Mouse (Mus musculus) cerebellum, adult 11-12 months (tissue): ENCODE data around the gene Mcur1.

Experiments
- DNase-seq: peaks from one replicate; pipeline ENCODE4 v3.0.0; 2022

Mcur1 gene

DNA sequence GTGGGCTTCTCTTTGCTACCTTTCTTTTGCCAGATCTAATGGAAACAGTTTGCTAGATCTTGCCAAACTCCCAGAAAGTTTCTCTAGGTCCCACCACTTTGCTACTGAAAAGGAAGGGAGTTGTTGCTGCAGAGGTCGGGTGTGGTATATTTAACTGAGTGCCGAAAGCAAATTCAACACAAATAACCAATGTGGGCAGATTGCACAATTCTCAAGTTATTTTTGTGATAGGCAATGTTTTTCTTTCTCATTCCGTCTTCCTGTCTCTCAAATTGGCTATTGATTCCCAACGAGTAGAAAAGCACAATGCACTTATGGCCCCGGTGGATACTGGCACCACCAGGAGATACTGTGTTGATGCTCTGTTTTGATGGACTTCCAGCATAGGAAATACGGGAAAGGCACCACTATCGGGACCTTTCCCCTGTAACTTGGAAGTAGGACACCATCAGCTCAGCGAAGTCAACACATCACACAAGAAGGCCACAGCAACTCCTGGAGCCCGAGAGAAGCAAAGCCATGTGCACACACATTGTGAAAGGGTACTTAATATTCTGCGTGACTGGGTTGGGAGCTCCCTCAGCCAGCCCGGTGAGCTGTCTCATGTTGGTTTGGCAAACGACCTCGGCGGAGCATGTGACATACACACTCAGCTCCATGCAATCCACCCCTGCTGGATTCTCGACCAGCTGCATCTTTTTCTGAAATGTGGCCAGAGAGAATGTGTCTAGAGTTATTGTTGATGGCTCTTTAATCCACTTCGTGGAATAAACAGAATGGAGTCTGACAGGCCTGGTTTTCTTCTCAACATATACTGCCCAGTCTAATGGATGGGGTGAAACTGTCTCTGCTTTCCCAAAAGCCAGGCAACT lies 35.3 kb downstream of the Mcur1 start:
- DNase-seq: no peak

DNA sequence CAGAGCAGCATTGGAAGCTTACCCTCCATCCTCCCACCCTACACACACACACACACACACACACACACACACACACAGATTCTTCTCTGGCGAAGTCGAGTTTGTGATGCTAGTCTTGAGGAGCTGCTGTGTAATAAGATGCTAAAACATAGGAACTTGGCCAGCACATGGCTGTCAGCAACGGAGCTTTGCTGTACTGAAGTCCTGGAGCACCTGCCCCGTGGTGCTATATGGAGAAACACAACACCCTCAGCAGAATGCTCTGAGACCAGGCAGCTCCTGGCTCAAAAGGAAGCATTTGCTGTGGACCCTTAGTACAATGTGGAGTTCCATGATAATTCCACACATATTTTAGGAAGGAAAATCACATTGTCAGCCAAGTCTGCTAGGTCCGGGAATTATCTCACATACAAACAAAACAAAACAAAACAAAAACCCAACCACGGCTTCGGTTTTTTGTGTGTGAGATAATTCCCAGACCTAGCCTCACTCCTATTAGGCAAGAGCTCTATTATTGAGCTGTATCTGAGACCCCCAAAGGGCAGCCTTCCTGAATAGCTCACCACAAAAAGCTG lies 36.0 kb downstream of the Mcur1 start:
- DNase-seq: no peak

DNA sequence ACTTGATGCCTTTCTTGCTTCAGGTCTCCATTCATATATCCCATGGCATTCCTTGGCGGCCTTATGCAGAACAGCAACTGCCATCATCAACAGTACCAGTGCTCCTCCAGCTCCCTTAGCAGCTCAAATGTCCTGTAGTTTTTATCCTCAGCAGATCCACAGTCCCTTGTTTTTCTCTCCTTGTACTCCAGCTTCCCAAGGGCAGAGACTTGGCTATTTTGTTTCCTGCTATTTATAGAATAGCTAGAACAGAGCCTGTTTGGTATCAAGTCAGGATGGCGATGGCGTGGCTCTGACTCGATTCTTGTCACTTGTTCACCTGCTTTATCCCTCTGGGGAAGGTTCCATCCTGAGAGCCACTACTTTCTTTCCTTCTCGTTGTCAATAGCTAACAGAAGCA lies 38.1 kb downstream of the Mcur1 start:
- no peak for DNase-seq

DNA sequence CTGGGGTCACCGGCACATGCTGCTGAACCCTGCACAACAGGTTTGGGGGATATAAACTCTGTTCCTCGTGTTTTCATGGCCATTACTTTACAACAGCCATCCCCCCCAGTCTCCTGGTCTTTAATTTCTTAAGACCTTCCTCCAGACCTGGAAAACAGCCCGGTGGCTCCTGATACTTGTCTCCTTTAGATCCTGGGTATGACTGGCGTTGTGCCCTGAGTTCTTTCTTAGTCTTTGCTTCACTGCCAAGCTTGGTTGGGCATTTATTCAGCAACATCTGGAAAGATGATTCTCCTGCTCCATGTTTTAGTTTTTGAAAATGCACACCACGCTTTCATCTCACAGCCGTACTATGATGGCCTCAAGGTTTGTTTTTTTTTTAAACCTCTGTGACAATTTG lies 40.7 kb downstream of the Mcur1 start:
- no peak for DNase-seq

DNA sequence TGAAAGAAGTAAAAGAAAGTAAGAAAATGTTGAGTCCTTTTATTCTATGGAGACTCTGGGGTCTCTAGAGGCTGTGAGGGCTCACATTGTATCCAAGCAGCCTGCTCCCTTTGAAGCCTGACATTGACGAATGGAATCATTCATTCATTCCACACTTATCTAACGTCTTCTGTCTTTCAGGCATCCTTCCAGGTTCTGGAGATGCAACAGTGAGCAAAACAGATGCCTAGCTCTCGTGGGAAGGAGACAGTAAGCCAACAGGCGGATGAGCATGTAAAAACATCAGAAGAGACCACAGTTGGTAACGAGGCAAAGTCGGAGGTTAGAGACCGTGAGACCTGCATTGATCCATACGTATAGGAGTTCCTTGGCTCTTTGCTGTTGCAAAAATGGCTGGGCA lies 42.6 kb downstream of the Mcur1 start:
- DNase-seq: no peak

DNA sequence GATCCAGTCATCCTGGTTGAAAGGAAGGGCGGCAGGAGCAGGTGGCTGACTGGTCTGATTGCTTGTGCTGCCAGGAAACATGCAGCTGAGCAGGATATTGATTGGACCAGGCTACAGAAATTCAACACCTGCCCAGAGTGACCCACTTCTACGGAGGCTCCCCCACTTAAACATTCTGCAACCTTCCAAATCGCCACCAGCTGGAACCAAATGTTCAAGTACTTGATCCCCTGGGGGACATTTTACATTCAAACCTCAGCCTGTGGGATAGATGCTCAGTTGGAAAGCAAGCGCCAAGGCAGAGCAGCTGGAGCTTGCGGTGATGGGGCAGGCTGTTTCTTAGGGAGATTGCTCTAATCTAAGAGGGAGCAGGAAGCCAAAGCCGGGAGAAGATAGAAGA lies 43.1 kb downstream of the Mcur1 start:
- DNase-seq: no peak

DNA sequence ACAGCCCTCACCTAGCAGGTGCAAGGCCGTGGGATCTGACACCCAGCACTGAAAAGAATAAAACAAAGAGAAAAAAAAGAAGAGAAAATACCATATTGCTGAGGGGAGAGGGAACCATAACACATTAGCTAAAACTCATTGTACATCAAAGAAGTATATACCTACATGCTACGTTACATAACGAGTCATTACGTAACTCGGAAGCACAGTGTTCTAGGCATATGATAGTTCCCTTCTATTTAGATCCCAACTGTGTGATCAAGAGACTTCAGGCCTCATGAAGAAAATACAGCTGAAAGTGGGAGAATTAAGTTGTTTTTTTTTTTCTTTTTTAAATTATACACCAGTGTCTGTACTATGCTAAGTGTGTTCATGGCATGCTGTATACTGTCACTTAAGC lies 43.9 kb downstream of the Mcur1 start:
- DNase-seq: no peak

DNA sequence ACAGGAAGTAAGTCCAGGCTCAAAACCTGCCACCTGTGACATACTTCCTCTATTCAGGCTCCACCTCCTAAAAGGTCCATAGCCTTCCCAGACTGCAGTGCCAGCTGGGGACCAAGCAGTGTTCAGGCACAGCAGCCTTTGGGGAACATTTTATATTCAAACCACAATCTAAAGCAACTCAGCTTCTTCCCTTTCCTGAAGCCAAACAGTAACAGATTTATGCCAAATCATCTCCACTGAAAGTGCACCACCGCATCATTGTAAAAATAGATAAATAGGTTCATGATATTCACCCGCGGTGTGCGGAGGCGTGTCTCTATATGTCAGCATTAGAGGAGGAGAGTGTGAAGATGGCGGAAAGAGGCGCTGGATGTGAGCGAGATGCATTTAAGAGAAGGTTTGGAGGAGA lies 45.0 kb downstream of the Mcur1 start:
- no peak for DNase-seq

DNA sequence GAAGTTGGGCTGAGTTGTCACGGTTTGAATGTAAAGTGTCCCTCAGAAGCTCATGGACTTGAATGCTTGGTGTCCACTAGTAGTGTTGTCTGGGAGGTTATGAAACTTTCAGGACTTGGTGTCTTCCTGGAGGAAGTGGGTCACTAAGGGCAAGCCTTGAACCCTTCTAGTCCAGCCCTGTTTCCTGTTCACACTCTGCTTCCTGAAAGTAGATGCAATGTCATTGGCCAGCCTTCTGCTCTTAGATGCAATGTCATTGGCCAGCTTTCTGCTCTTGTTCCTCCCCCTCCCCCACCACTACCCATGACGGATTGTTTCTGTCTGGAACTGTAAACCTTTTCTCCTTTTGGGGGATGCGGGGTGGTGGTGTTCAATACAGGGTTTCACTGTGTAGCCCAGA lies 47.3 kb downstream of the Mcur1 start:
- DNase-seq: no peak

DNA sequence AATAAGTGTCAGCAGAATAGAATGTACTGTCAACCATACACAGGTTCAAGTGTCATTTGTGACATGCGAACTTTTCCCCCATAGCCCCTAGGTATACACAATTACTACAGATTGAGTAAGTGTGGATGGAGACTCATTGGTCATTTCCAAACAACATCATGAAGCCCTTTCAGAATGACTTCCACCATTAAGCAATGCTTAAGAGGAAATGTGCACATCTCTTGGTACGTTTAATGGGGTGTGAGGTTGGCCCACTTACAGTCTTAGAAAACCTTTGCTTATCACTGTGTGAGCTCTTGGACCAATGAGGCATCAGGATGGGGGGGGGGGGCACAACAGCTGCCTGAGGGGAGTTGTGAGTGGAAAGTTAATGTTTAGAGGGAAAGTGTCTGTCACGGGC lies 54.2 kb downstream of the Mcur1 start:
- no peak for DNase-seq

DNA sequence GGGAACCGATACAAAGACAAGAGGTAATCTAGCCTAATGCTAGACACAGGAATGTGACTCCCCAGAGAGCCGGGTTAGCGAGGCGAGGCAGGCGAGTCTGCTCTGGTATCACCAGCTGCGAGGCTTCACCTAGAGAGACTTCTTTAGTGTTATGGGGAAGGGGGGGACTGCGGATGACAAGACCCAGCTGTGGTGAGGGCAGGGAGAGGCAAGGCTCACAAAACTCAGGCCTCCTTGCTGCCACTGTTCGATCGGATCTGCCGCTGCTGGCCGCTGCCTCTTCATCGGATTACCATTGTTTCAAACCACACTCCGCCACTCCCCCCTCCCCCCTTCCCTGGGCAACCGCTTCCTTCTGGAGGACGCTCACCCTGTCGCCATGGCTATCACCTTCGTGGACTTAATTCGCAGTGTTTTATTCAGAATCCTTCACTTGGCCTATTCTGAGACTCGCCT lies 56.6 kb downstream of the Mcur1 start:
- no peak for DNase-seq

DNA sequence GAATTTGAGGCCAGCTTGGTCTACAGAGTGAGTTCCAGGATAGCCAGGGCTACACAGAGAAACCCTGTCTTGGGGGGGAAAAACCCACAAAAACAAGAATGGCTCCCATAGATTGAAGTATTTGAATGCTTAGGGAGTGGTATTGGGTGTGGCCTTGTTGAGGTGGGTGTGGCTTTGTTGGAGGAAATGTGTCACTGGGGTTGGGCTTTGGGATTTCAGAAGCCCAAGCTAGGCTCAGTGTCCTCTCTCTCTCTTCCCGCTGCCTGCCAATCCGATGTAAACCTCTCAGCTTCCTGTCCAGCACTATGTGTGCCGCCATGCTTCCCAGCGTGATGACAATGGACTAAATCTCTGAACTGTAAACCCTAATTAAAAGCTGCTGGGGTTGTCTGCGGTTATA lies 58.4 kb downstream of the Mcur1 start:
- no peak for DNase-seq

DNA sequence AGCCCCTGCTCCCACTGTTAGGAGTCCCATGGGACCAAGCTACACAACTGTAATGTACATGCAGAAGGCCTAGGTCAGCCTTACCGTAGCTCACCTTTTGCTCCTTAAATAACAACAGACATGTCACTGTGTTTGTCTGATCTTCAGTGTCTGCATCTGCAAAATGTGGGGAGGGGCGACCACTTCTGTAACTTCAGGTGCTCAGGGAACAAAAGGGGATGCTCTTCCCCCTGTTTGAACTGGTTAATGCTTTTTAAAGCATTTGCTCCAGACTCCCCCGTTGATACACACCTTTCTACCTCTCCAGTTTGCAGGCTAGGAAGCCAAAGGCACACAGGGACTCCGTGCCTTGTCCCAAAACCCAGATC lies 59.5 kb downstream of the Mcur1 start:
- DNase-seq: no peak

DNA sequence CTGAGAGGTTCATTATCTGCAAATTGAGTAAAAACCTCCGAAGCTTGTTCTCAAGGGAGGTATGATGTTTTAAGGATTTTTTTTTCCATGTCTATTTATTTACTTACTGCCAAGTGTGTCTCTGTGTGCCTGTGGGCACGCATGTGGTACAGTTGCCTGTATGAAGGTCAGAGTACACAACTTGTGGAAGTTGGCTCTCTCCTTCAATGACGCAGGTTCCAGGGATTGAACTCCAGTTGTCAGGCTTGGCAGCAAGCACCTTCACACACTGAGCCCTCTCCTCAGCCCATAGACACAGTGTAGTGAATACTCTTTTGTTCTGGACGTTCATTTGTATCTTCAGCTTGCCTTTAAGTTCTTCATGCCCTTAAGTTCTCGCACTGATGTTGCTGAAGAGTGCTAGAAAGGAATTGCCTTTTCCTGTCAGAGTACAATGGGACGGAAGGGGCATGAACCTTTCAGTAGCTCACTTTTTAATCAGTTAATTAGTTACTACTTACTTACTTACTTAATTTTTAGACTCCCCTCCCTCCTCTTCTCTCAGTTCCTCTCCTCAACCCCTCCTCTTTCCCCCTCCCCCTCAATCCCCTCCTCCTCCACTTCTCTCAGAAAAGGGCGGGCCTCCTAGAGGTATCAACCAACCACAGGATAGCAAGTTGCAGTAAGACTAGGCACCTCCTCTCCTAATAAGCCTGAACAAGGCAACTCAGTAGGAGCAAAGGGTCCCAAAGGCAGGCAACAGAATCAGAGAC lies 60.1 kb downstream of the Mcur1 start:
- no peak for DNase-seq

DNA sequence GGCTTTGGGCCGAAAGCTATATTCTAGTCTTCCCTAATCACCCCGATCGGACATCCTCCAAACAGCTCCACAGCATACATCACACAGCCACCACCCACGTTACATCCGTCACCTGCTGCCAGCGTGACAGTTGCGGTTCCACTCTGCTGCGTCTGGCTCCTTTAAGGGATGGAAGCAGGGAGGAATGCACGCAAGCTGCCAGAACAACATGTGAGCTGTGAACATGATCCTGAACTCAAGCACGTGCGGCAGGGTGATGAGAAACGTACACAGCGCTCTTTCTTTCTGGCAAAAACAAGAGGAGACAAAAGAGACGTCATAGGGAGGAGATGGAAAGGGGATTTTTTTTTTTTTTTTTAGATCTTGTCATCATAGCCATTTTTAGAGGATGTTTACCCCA lies 61.1 kb downstream of the Mcur1 start:
- no peak for DNase-seq

DNA sequence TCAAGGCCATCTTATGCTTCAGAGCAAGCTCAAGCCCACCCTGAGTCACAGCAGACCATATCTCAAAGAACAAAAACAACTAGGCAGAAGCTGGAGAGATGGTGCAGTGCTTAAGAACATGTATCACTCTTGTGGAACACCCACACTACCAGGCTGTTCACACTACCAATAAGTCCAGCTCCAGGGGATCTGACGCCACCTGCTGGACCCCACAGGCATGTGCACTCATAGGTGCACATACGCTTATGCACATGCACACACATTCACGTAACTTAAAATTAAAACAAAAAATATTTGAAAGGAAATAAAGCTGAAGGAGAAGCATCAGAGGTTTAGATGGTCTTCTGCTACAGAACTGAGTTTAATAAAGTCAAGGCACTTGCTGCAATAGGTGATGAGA lies 62.2 kb downstream of the Mcur1 start:
- no peak for DNase-seq

DNA sequence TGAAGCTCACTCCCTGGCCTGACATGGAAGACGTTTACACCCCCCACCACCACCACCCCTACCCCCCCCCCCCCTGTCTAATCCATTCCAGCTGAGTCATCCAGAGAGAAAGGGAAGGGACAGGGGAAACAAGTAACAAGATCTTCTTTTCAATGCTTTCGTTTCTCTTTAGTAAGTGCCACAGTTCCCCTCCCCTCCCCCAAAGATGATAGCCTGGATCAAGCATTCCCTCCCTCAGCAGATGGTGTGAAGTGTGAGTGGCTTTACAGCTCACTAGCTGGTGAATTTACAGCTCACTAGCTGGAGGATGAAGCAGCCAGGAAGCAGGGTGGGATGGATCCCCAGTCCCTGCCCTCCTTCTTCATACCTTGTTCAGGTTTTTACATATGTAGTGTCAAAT lies 63.3 kb downstream of the Mcur1 start:
- DNase-seq: no peak

DNA sequence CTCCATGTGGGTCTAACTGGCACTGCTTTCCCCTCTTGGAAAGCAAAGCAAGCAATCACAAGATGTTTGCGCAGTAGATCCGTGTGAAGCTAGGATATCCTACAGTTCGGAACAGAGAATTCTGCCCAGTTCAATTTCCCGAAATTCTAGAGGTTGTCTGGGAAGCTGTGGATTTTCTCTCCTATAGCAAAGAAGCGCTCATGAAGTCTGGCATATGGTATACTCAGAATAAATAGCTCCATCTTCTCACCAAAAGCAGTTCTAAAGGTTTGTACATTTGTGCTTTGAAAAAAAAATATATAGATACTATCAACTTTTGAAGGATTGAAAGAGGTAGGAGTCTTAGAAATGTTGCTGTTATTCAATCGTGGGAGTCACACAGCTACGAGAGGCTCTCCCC lies 64.3 kb downstream of the Mcur1 start:
- DNase-seq: no peak

DNA sequence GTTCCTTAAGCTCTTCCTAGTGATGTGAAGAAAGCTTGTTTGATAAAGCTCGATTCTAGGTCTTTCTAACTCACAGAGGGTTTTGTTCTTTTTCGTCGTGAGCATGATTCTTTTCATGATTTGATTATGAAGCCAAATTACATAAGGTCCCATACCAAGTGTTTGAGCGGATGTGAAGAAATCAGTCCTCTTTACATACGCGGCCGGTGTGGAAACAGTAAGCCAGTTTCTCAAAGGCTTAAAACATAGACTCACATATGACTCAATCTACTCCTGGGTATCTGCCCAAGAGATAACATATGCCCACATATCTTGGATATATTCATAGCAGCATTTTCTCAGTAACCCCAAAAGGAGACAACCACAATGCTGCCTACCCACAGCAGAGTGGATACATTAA lies 66.3 kb downstream of the Mcur1 start:
- no peak for DNase-seq

DNA sequence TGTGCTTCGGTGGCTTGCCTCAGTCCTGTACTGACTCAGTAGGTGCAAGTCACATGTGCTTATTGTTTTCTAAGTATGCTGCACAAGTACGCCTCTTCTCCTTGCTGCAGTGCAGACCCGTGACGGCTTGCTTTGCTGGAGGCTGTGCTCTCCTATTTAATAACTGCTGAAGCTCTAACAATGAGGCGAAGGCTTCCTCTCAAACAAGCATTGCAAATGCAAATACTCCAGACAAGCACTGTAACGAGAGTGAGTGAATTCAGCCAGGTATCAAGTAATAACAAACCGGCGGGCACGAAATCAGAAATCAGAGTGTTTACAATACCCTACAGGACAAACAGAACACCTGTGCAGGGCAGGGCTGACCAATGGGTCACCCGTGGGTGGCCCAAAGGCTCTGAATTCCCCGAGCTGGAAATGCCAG lies 66.9 kb downstream of the Mcur1 start:
- no peak for DNase-seq
